8 mouse cellular contexts compared by ENCODE assay signal in genomic region chr3:116661870-116662414, GRCm38 (mm10). TPM values are rescaled to one million over a fixed set of nuclear protein-coding genes. Genes with fewer than 3 reads are reported as not detected.
DNase-seq lines count a peak whose midpoint lies in the region; ATAC-seq and TF ChIP-seq lines count a peak whose summit lies in the region.

No protein-coding gene starts in this region.

- WGBS in lung, embryonic 14.5 days, result under 1% methylated on average over 63 of the region's 68 CpGs
- WGBS in forebrain, embryonic 13.5 days, result under 1% methylated on average over 49 of the region's 68 CpGs
- WGBS in kidney, postnatal 0 days, result under 1% methylated on average over 64 of the region's 68 CpGs
- WGBS in midbrain, embryonic 11.5 days, result under 1% methylated on average over 61 of the region's 68 CpGs

- H3K27ac ChIP-seq in lung, embryonic 14.5 days (ENCODE audit: low read depth), result peak overlapping the region; percentile 96
- H3K27ac ChIP-seq in forebrain, embryonic 13.5 days, result peak overlapping the region; percentile 91
- peak overlapping the region; percentile 96 for H3K27ac ChIP-seq in kidney, postnatal 0 days
- H3K27ac ChIP-seq in midbrain, embryonic 11.5 days (ENCODE audit: low read depth, low read length), result peak overlapping the region; percentile 80

- ATAC-seq in lung, embryonic 14.5 days (ENCODE audit: insufficient read depth), result peak; percentile 87
- ATAC-seq in forebrain, embryonic 13.5 days, result peak; percentile 88
- peak; percentile 82 for ATAC-seq in kidney, postnatal 0 days (replicated peaks; ENCODE audit: low FRiP score, low read depth)
- ATAC-seq in midbrain, embryonic 11.5 days (ENCODE audit: low FRiP score), result peak; percentile 89

- H3K4me1 ChIP-seq in lung, embryonic 14.5 days (ENCODE audit: insufficient read depth), result no peaks in the 10 kb centered on the region
- H3K4me1 ChIP-seq in forebrain, embryonic 13.5 days, result peaks cover 35% of the 10 kb centered on the region
- H3K4me1 ChIP-seq in kidney, postnatal 0 days (replicated peaks; ENCODE audit: insufficient read depth, low read length), result no peaks in the 10 kb centered on the region; the same call in none of the 2 replicates
- H3K4me1 ChIP-seq in midbrain, embryonic 11.5 days (ENCODE audit: control insufficient read depth, insufficient read depth, low read length), result peaks cover 17% of the 10 kb centered on the region

- no peaks in the 10 kb centered on the region for H3K36me3 ChIP-seq in lung, embryonic 14.5 days (ENCODE audit: insufficient read depth)
- H3K36me3 ChIP-seq in forebrain, embryonic 13.5 days (ENCODE audit: poor library complexity, severe bottlenecking), result no peaks in the 10 kb centered on the region
- H3K36me3 ChIP-seq in kidney, postnatal 0 days (ENCODE audit: insufficient read depth, low read length), result no peaks in the 10 kb centered on the region
- H3K36me3 ChIP-seq in midbrain, embryonic 11.5 days (ENCODE audit: control insufficient read depth, insufficient read depth, low read length), result no peaks in the 10 kb centered on the region

- peak; percentile 71 for DNase-seq in adrenal gland, postnatal 14 days
- DNase-seq in adrenal gland, adult 2 months, result no peak
- no peak for DNase-seq in lung, embryonic 14.5 days
- DNase-seq in lung, adult 18-20 months, result no peak
- no peak for DNase-seq in kidney, postnatal 0 days (ENCODE audit: low spot score)
- DNase-seq in midbrain, embryonic 11.5 days (ENCODE audit: low spot score, missing footprints), result peak; percentile 95
- DNase-seq in urinary bladder, postnatal 14 days (ENCODE audit: low spot score), result no peak

- no peaks in the 10 kb centered on the region for H3K27me3 ChIP-seq in lung, embryonic 14.5 days (ENCODE audit: insufficient read depth, low read length)
- no peaks in the 10 kb centered on the region for H3K27me3 ChIP-seq in forebrain, embryonic 13.5 days
- no peaks in the 10 kb centered on the region for H3K27me3 ChIP-seq in kidney, postnatal 0 days (ENCODE audit: insufficient read depth, low read length)
- H3K27me3 ChIP-seq in midbrain, embryonic 11.5 days (ENCODE audit: control insufficient read depth, insufficient read depth, low read length), result no peaks in the 10 kb centered on the region

- H3K9me3 ChIP-seq in lung, embryonic 14.5 days (ENCODE audit: low read depth, low read length), result no peaks in the 10 kb centered on the region
- H3K9me3 ChIP-seq in forebrain, embryonic 13.5 days (replicated peaks), result no peaks in the 10 kb centered on the region
- no peaks in the 10 kb centered on the region for H3K9me3 ChIP-seq in kidney, postnatal 0 days (replicated peaks; ENCODE audit: low read length)
- H3K9me3 ChIP-seq in midbrain, embryonic 11.5 days (ENCODE audit: control insufficient read depth, low read length), result no peaks in the 10 kb centered on the region

- peak overlapping the region; percentile 94 for H3K9ac ChIP-seq in lung, embryonic 14.5 days
- H3K9ac ChIP-seq in forebrain, embryonic 13.5 days, result peak overlapping the region; percentile 96
- peak overlapping the region; percentile 99 for H3K9ac ChIP-seq in kidney, postnatal 0 days (ENCODE audit: low read depth, low read length)
- peak overlapping the region; percentile 97 for H3K9ac ChIP-seq in midbrain, embryonic 11.5 days (ENCODE audit: low read length)

- H3K4me2 ChIP-seq in lung, embryonic 14.5 days, result peak overlapping the region; percentile 79
- H3K4me2 ChIP-seq in forebrain, embryonic 13.5 days, result peak overlapping the region; percentile 72
- peak overlapping the region; percentile 72 for H3K4me2 ChIP-seq in kidney, postnatal 0 days (ENCODE audit: low read length)
- H3K4me2 ChIP-seq in midbrain, embryonic 11.5 days, result peak overlapping the region; percentile 75

- H3K4me3 ChIP-seq in lung, embryonic 14.5 days (ENCODE audit: low read depth, low read length), result peak overlapping the region; percentile 96
- peak overlapping the region; percentile 97 for H3K4me3 ChIP-seq in forebrain, embryonic 13.5 days
- H3K4me3 ChIP-seq in kidney, postnatal 0 days (replicated peaks; ENCODE audit: low read depth, low read length), result peak overlapping the region; percentile 98
- H3K4me3 ChIP-seq in midbrain, embryonic 11.5 days (ENCODE audit: low read depth, low read length), result peak overlapping the region; percentile 95

- no peak for TF ChIP-seq CTCF in lung, embryonic 14.5 days (IDR thresholded peaks at IDR 0.05; ENCODE audit: low read depth)
- no peak for TF ChIP-seq CTCF in kidney, postnatal 0 days (IDR thresholded peaks at IDR 0.05; ENCODE audit: low read depth)

RNA-seq across cellular contexts. Expression of gene Mfsd14a, which starts 0.5 kb away (rescaled TPM):
- total RNA-seq in adrenal gland, postnatal 14 days (2021), result 46.8 and 53.1 TPM in 2 replicates
- 10 to 100 TPM; 48.9 to 55.8 TPM for total RNA-seq in adrenal gland, adult 2 months (2021)
- polyA plus RNA-seq in adrenal gland, adult 2 months (2012; rRNA removed), result 7.1 and 8.1 TPM in 2 replicates
- 89.8 and 94.6 TPM in 2 replicates for polyA plus RNA-seq in lung, embryonic 14.5 days (2014; fragmentation: Nextera tagmentation; extraction: Ambion mirVana)
- polyA plus RNA-seq in forebrain, embryonic 13.5 days (2015; fragmentation: Nextera tagmentation; extraction: Ambion mirVana), result 68.5 and 72.6 TPM in 2 replicates
- polyA plus RNA-seq in kidney, postnatal 0 days (2015; fragmentation: Nextera tagmentation; extraction: Ambion mirVana), result 93.9 and 94.0 TPM in 2 replicates
- 88.7 and 91.6 TPM in 2 replicates for polyA plus RNA-seq in midbrain, embryonic 11.5 days (2014; fragmentation: Nextera tagmentation; extraction: Ambion mirVana)

RNA-seq across cellular contexts. Expression of gene Gm43191, which starts 19.1 kb away (rescaled TPM):
- not detected in 2 replicates for total RNA-seq in adrenal gland, postnatal 14 days (2021)
- total RNA-seq in adrenal gland, adult 2 months (2021), result not detected
- not detected in 2 replicates for polyA plus RNA-seq in adrenal gland, adult 2 months (2012; rRNA removed)
- not detected in 2 replicates for polyA plus RNA-seq in lung, embryonic 14.5 days (2014; fragmentation: Nextera tagmentation; extraction: Ambion mirVana)
- 0.33 TPM in 1 of 2 replicates, not detected in the other for polyA plus RNA-seq in forebrain, embryonic 13.5 days (2015; fragmentation: Nextera tagmentation; extraction: Ambion mirVana)
- not detected in 2 replicates for polyA plus RNA-seq in kidney, postnatal 0 days (2015; fragmentation: Nextera tagmentation; extraction: Ambion mirVana)
- not detected in 2 replicates for polyA plus RNA-seq in midbrain, embryonic 11.5 days (2014; fragmentation: Nextera tagmentation; extraction: Ambion mirVana)

RNA-seq across cellular contexts. Expression of gene Trmt13, which starts 47.6 kb away (rescaled TPM):
- total RNA-seq in adrenal gland, postnatal 14 days (2021), result 13.2 and 16.6 TPM in 2 replicates
- total RNA-seq in adrenal gland, adult 2 months (2021), result 10 to 100 TPM; 11.5 to 16.4 TPM
- 1.8 and 2.3 TPM in 2 replicates for polyA plus RNA-seq in adrenal gland, adult 2 months (2012; rRNA removed)
- polyA plus RNA-seq in lung, embryonic 14.5 days (2014; fragmentation: Nextera tagmentation; extraction: Ambion mirVana), result 24.8 and 25.4 TPM in 2 replicates
- 30.7 TPM in 2 replicates for polyA plus RNA-seq in forebrain, embryonic 13.5 days (2015; fragmentation: Nextera tagmentation; extraction: Ambion mirVana)
- polyA plus RNA-seq in kidney, postnatal 0 days (2015; fragmentation: Nextera tagmentation; extraction: Ambion mirVana), result 15.9 and 18.5 TPM in 2 replicates
- 21.1 and 23.5 TPM in 2 replicates for polyA plus RNA-seq in midbrain, embryonic 11.5 days (2014; fragmentation: Nextera tagmentation; extraction: Ambion mirVana)

RNA-seq across cellular contexts. Expression of gene Slc35a3, which starts 50.7 kb away (rescaled TPM):
- total RNA-seq in adrenal gland, postnatal 14 days (2021), result 24.7 and 30.0 TPM in 2 replicates
- total RNA-seq in adrenal gland, adult 2 months (2021), result 10 to 100 TPM; 20.2 to 26.7 TPM
- 1.1 TPM in 2 replicates for polyA plus RNA-seq in adrenal gland, adult 2 months (2012; rRNA removed)
- 13.1 and 16.1 TPM in 2 replicates for polyA plus RNA-seq in lung, embryonic 14.5 days (2014; fragmentation: Nextera tagmentation; extraction: Ambion mirVana)
- polyA plus RNA-seq in forebrain, embryonic 13.5 days (2015; fragmentation: Nextera tagmentation; extraction: Ambion mirVana), result 5.3 and 6.0 TPM in 2 replicates
- 14.8 and 15.0 TPM in 2 replicates for polyA plus RNA-seq in kidney, postnatal 0 days (2015; fragmentation: Nextera tagmentation; extraction: Ambion mirVana)
- polyA plus RNA-seq in midbrain, embryonic 11.5 days (2014; fragmentation: Nextera tagmentation; extraction: Ambion mirVana), result 7.9 and 8.2 TPM in 2 replicates

Comparison
In these comparisons a context has a peak if more than half of its experiments do, and no peak if none do; other contexts are left out.
1. DNase-seq: peak in adrenal gland, postnatal 14 days (single experiment) and midbrain, embryonic 11.5 days (single experiment); none in adrenal gland, adult 2 months (single experiment), lung, embryonic 14.5 days (single experiment), lung, adult 18-20 months (0 of 2), kidney, postnatal 0 days (single experiment) and urinary bladder, postnatal 14 days (single experiment).
2. Peak in every context shown above with its lines, with median percentiles within 50 percentile points of each other: ATAC-seq, H3K27ac ChIP-seq, H3K4me2 ChIP-seq, H3K4me3 ChIP-seq and H3K9ac ChIP-seq.